Mouse (Mus musculus): Measurements from ENCODE around the gene Gm20481. TPM values are rescaled to one million over a fixed set of nuclear protein-coding genes. Genes with fewer than 3 reads are reported as not detected.
"Not testable (repeated sequence)": the region's sequence is repeated elsewhere in the genome, so short reads cannot be mapped to it uniquely, and the experiment has no call there.

The Gm20481 gene
- polyA plus RNA-seq, 1 experiment from 2014 or later, result not detected

DNA sequence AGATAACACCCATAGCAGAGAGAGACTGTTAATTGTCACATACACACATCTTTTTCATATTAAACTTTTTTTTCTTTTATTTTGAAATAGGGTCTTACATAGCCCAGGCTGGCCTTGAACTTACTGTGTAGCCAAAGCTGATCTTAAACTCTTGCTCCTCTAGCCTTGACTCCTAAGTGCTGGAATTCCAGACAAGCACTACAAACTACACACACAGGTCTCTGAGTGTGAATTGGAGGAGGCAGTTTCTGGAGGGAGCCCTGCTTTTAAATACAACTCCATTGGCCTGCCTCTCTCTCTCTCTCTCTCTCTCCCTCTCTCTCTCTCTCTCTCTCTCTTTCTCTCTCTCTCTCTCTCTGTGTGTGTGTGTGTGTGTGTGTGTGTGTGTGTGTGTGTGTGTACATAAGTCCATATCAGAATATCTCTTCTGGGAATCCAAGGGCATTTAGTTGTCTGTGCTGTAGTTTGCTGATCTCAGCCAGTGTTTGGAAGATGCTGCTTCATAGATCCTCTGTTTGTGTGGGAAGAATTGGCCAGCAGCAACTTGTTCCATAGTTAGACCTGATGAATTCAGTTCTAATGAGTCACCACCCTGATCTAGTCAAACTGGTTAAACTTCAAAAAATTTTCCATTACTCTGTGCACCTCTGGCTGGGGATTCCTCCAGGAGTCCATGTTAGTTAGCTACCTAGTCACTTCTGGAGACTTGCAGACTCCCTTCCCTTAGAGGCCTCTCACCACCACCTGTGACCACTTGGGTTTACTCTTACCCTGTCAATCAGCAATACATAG is 8.8 kb upstream of the Gm20481 start:
- Histone ChIP-seq H3K4me3 (no peak overlapping the region), H3K27ac (no peak overlapping the region), H3K4me2 (replicated peaks) (no peak overlapping the region), H3K9ac (no peak overlapping the region), H3K36me3 (no peaks in the 10 kb centered on the region), H3K9me3 (no peaks in the 10 kb centered on the region), H3K27me3 (peaks cover 4% of the 10 kb centered on the region), H3K4me1 (0 out of 2 replicates have a peak, but pooled peaks cover 5% of the 10 kb centered on the region)
- no peak for ATAC-seq (ENCODE audit: insufficient number of reproducible peaks, insufficient read depth, low FRiP score, low TSS enrichment)

DNA sequence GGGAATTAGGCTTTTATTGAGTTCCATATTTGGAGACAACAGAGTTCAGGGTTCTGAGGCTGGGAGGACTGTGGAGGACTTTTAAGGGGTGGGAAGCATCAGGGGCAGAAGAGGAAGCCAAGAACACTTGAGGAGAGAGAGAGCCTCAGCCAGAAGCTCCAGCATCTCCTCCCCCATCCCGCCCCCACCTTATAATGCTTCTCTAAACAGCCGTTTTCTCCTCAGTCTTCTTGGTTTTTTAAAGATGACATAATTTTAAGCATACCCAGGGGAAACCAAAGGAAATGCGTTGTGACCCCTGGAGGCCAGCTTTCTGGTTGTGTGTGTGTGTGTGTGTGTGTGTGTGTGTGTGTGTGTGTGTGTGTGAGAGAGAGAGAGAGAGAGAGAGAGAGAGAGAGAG is 7.6 kb upstream of the Gm20481 start:
- WGBS, result 25% methylated on average over 3 of the region's 3 CpGs

DNA sequence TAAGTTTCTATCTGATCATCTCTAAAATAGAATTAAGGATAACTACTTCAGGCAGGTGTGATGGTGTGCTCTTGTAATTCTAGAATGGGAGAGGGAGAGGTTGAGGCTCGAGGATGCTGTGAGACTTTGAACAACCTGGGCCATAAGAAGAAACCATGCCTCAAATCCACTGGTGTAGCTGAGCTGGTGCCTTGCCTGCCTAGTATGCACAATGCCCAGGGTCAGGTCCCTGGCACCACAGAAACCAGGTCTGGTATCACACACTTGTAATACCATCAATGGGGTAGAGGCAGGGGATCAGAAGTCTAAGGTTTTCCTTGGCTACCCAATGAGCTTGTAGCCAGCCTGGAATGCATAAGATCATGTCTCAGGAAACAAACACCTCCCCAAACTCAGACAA is 6.9 kb upstream of the Gm20481 start:
- H3K36me3 ChIP-seq, result no peaks in the 10 kb centered on the region
- H3K27me3 ChIP-seq, result peaks cover 5% of the 10 kb centered on the region
- WGBS, result 61% methylated on average over 1 of the region's 1 CpGs

More for the DNA sequence above, 7.6 kb upstream of the Gm20481 start:
- Histone ChIP-seq H3K36me3 (no peaks in the 10 kb centered on the region), H3K4me3 (no peak overlapping the region), H3K27me3 (no peaks in the 10 kb centered on the region; the same call in 1 of the 2 replicates), H3K9me3 (no peaks in the 10 kb centered on the region), H3K4me1 (0 out of 2 replicates have a peak, but pooled peaks cover 5% of the 10 kb centered on the region), H3K4me2 (replicated peaks) (no peak overlapping the region), H3K27ac (no peak overlapping the region), H3K9ac (no peak overlapping the region)
- ATAC-seq (ENCODE audit: insufficient number of reproducible peaks, insufficient read depth, low FRiP score, low TSS enrichment), result no peak

DNA sequence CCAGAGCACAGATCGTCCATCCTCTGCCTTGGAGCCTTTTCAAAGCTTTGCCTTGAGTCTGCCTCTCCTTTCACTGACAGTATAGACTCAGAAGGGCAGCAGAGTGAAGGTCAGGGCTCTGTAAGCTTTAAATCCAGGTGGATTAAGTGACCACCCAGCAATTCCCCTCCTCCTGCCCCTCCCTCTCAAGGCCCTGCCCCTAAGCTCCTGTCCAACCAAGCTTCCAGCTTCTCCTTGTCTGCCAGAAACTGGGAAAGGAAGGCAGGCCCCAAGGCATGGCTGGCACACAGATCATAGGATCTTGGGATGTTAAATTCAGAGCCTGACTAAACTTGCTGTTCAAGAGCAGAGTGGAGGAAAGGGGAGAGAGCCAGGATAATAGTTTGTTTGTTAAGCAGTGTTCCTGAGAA is 5.1 kb upstream of the Gm20481 start:
- 13% methylated on average over 1 of the region's 1 CpGs for WGBS
- no peak overlapping the region for H3K4me2 ChIP-seq (replicated peaks)
- peak overlapping the region; percentile 36 for H3K9ac ChIP-seq
- no peak overlapping the region for H3K27ac ChIP-seq
- H3K9me3 ChIP-seq, result no peaks in the 10 kb centered on the region
- no peak for ATAC-seq (ENCODE audit: insufficient number of reproducible peaks, insufficient read depth, low FRiP score, low TSS enrichment)
- H3K27me3 ChIP-seq, result peaks cover 23% of the 10 kb centered on the region
- no peak overlapping the region for H3K4me3 ChIP-seq
- H3K36me3 ChIP-seq, result no peaks in the 10 kb centered on the region
- H3K4me1 ChIP-seq, result 0 out of 2 replicates have a peak, but pooled peaks cover 5% of the 10 kb centered on the region

More for the DNA sequence above, 6.9 kb upstream of the Gm20481 start:
- no peak overlapping the region for H3K9ac ChIP-seq
- H3K4me2 ChIP-seq (replicated peaks), result no peak overlapping the region
- H3K27ac ChIP-seq, result no peak overlapping the region
- ATAC-seq (ENCODE audit: insufficient number of reproducible peaks, insufficient read depth, low FRiP score, low TSS enrichment), result no peak
- no peaks in the 10 kb centered on the region for H3K9me3 ChIP-seq
- H3K4me1 ChIP-seq, result 0 out of 2 replicates have a peak, but pooled peaks cover 5% of the 10 kb centered on the region
- H3K4me3 ChIP-seq, result no peak overlapping the region

DNA sequence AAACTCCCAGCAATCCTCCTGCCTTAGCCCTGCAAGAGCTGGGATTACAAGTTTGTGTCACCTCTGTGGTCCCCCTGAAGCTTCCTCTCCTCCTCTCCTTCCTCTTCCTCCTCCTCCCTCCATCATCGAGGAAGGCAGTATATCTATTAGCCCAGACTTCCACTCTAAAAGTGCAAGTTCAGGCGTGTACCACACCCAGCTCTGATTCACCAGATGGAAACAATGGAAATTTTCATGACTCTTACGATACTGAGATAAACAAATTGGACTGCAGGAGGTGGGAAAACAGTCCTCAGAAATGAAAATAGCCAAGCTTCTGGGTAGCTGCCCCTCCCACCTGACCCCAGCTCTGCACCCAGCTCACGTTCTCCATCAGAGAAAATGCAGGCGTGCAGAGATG is 4.1 kb upstream of the Gm20481 start:
- Histone ChIP-seq H3K4me3 (no peak overlapping the region), H3K9me3 (no peaks in the 10 kb centered on the region), H3K9ac (no peak overlapping the region), H3K4me1 (no peaks in the 10 kb centered on the region), H3K36me3 (no peaks in the 10 kb centered on the region), H3K27ac (no peak overlapping the region), H3K4me2 (replicated peaks) (no peak overlapping the region), H3K27me3 (peaks cover 26% of the 10 kb centered on the region)
- ATAC-seq (ENCODE audit: insufficient number of reproducible peaks, insufficient read depth, low FRiP score, low TSS enrichment), result no peak
- 75% methylated on average over 5 of the region's 5 CpGs for WGBS

DNA sequence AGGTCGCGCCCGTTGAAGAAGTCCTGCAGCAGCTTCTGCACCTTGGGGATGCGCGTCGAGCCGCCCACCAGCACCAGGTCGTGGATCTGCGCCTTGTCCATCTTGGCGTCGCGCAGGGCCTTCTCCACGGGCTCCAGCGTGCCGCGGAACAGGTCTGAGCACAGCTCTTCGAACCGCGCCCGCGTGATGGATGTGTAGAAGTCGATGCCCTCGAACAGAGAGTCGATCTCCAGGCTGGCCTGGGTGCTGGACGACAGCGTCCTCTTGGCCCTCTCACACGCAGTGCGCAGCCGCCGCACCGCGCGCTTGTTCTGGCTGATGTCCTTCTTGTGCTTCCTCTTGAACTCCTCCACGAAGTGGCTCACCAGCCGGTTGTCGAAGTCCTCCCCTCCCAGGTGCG is 1.1 kb downstream of the Gm20481 start:
- H3K27ac ChIP-seq; H3K9ac ChIP-seq; H3K4me2 ChIP-seq (replicated peaks); H3K9me3 ChIP-seq; H3K4me3 ChIP-seq; H3K36me3 ChIP-seq; ATAC-seq (ENCODE audit: insufficient number of reproducible peaks, insufficient read depth, low FRiP score, low TSS enrichment); H3K4me1 ChIP-seq: not testable (repeated sequence)
- peaks cover 26% of the 10 kb centered on the region for H3K27me3 ChIP-seq
- WGBS, result 31% methylated on average over 25 of the region's 37 CpGs

DNA sequence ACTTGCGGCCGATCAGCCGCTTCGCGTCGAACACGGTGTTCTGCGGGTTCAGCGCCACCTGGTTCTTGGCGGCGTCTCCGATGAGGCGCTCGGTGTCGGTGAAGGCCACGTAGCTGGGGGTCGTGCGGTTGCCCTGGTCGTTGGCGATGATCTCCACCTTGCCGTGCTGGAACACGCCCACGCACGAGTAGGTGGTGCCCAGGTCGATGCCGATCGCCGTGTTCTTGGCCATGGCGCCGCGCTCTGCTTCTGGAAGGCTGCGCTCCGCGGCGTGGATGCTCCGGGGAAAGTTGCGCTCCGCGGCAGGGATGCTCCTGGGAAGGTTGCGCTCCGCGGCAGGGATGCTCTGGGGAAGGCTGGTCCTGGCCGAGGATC is 2.0 kb downstream of the Gm20481 start:
- H3K27ac ChIP-seq; H3K4me1 ChIP-seq; H3K9me3 ChIP-seq; H3K9ac ChIP-seq; ATAC-seq (ENCODE audit: insufficient number of reproducible peaks, insufficient read depth, low FRiP score, low TSS enrichment); H3K36me3 ChIP-seq: not testable (repeated sequence)
- WGBS, result 4% methylated on average over 34 of the region's 43 CpGs
- peak overlapping the region; percentile 35 for H3K4me3 ChIP-seq
- H3K4me2 ChIP-seq (replicated peaks), result peak overlapping the region; percentile 65
- peaks cover 26% of the 10 kb centered on the region for H3K27me3 ChIP-seq

DNA sequence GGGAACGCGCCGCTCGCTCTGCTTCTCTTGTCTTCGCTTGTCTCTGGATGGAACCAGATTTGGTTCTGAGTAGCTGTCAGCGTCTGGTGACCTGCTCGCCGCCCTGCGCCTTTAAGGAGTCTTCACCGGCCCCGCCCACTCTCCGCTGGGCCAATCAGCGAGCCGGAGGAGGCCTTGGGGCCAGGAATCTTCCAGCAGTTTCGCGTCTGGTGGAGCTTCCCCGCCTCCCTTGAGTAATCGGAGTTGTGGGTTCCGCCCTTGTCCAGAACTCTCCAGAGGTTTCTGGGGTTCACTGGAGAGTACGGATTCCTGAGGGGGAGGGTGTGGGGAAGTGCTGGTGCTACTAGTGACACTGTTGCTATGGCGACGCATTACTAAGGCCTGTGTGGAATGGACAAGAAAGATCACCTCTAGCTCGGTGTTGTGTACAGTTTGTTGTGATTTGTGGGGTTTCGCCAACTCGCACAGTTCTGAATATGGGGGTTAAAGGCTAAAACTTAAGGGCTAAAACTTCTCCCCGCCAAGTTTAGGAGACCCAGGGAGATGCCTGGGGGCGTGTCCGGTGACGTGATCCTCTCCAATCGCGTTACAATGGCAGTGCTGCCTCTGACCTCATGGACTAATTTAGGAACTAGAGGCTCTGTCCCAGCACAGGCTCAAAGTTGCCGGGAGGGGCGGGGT is 2.5 kb downstream of the Gm20481 start, which contains the start of the genes Hspa1a and Hspa1l:
Hspa1a (minus strand) TSS at position 88 of the 681 bp plus-strand sequence.
Hspa1l (plus strand) TSS at position 635 of the 681 bp plus-strand sequence.
- Histone ChIP-seq H3K9ac (peak within 1 kb of the TSS; percentile 28; the same call in 1 of the 2 replicates), H3K27me3 (peaks cover 26% of the 10 kb centered on the region), H3K27ac (0 out of 2 replicates have a peak within 1 kb of the TSS, but pooled peaks have one; percentile 2), H3K4me2 (replicated peaks) (peak within 1 kb of the TSS; percentile 65), H3K4me3 (peak within 1 kb of the TSS; percentile 35)
- ATAC-seq (ENCODE audit: insufficient number of reproducible peaks, insufficient read depth, low FRiP score, low TSS enrichment), result peak; percentile 79
- not testable (repeated sequence) for H3K9me3 ChIP-seq, H3K36me3 ChIP-seq, H3K4me1 ChIP-seq
- under 1% methylated on average over 29 of the region's 33 CpGs for WGBS

DNA sequence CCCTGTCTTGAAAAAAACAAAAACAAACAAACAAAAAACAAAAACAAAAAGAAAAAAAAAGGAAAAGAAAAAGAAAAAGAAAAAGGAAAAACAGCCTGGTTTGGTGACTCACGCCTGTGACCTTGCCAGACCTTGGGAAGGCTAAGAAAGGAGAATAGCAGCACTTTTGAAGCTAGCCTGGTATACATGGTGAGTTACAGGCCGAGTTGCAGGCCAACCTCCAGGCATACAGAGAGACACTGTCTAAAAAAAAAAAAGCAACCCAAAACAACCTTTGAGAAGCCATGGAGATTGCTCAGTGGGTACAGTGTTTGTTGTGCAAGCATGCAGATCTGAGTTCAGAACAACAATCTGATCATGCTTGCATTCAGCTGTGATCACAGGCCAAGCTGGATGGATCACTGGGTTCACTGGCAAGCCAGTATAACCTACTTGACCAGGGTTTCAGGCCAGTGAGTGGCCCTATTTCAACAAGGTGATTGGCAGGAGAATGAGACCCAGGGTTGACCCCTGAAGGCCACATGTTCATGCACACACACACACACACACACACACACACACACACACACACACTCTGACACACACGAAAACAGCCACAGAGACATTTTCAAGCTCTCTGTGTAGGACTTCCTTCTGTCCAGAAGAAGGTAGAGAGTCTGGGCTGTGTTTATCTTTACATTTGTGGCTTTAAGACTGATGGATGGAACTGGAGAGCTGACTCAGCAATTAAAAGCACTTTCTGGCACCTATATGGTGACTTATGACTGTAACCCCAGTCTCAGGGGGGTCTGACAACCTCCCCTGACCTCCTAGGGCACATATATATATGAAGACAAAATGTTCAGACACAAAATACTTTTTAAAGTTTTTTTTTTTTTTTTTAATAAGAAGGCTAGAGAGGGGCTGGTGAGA is 6.1 kb downstream of the Gm20481 start:
- Histone ChIP-seq H3K9me3 (no peaks in the 10 kb centered on the region), H3K27ac (no peak overlapping the region), H3K36me3 (no peaks in the 10 kb centered on the region), H3K9ac (no peak overlapping the region), H3K4me2 (replicated peaks) (no peak overlapping the region), H3K27me3 (no peaks in the 10 kb centered on the region), H3K4me3 (no peak overlapping the region), H3K4me1 (0 out of 2 replicates have a peak, but pooled peaks cover under 1% of the 10 kb centered on the region)
- ATAC-seq (ENCODE audit: insufficient number of reproducible peaks, insufficient read depth, low FRiP score, low TSS enrichment), result no peak
- 76% methylated on average over 3 of the region's 3 CpGs for WGBS

DNA sequence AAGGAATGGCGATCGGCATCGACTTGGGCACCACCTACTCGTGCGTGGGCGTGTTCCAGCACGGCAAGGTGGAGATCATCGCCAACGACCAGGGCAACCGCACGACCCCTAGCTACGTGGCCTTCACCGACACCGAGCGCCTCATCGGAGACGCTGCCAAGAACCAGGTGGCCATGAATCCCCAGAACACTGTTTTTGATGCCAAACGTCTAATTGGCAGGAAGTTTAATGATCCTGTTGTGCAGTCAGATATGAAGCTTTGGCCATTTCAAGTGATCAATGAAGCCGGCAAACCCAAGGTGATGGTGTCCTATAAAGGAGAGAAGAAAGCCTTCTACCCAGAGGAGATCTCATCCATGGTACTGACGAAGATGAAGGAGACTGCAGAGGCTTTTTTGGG is 7.3 kb downstream of the Gm20481 start:
- H3K27ac ChIP-seq, result no peak overlapping the region
- H3K4me2 ChIP-seq (replicated peaks), result no peak overlapping the region
- WGBS, result 94% methylated on average over 20 of the region's 20 CpGs
- ATAC-seq (ENCODE audit: insufficient number of reproducible peaks, insufficient read depth, low FRiP score, low TSS enrichment), result no peak
- H3K4me1 ChIP-seq, result 0 out of 2 replicates have a peak, but pooled peaks cover 3% of the 10 kb centered on the region
- H3K36me3 ChIP-seq, result no peaks in the 10 kb centered on the region
- H3K4me3 ChIP-seq, result no peak overlapping the region
- H3K27me3 ChIP-seq, result no peaks in the 10 kb centered on the region
- H3K9ac ChIP-seq, result no peak overlapping the region
- H3K9me3 ChIP-seq, result no peaks in the 10 kb centered on the region

DNA sequence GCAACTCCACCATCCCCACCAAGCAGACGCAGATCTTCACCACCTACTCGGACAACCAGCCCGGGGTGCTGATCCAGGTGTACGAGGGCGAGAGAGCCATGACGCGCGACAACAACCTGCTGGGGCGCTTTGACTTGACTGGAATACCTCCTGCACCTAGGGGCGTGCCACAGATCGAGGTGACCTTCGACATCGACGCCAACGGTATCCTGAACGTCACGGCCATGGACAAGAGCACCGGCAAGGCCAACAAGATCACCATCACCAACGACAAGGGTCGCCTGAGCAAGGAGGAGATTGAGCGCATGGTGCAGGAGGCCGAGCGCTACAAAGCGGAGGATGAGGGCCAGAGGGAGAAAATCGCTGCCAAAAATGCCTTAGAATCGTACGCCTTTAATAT is 8.5 kb downstream of the Gm20481 start:
- no peak for ATAC-seq (ENCODE audit: insufficient number of reproducible peaks, insufficient read depth, low FRiP score, low TSS enrichment)
- WGBS, result 89% methylated on average over 27 of the region's 27 CpGs

More for the DNA sequence above, 8.5 kb downstream of the Gm20481 start:
- no peak overlapping the region for H3K9ac ChIP-seq
- H3K4me2 ChIP-seq (replicated peaks), result no peak overlapping the region
- H3K4me3 ChIP-seq, result no peak overlapping the region
- no peak overlapping the region for H3K27ac ChIP-seq
- H3K36me3 ChIP-seq, result no peaks in the 10 kb centered on the region
- H3K9me3 ChIP-seq, result no peaks in the 10 kb centered on the region
- peaks cover 9% of the 10 kb centered on the region for H3K4me1 ChIP-seq
- no peaks in the 10 kb centered on the region for H3K27me3 ChIP-seq

Data from embryonic facial prominence, embryonic 12.5 days (tissue).